Mouse (Mus musculus): Measurements from ENCODE around the gene Gadd45b.

Gene Gadd45b

GRCm38 (mm10) chr10:80909375-80910162 is 20.3 kb upstream of the Gadd45b start:
- DNase-seq (ENCODE audit: low read depth): no peak

- no peak for DNase-seq (ENCODE audit: low read depth)
Measured at GRCm38 (mm10) chr10:80911354-80911753, 18.5 kb upstream of the Gadd45b start.

DNA sequence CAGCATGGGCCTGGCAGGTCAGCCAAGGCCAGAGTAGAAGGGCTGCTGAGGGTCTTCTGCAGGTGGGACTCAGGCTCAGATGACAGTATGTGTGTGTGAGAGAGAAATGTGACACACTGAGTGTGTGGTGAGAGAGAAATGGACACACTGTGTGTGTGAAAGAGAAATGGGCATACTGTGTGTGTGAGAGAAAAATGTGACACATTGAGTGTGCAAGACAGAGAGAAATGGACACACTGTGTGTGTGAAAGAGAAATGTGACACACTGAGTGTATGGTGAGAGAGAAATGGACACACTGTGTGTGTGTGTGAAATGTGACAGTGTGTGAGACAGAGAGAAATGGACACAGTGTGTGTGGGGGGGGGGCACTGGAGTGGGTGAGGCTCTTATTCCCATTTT is 18.0 kb upstream of the Gadd45b start:
- DNase-seq (ENCODE audit: low read depth): no peak

DNA sequence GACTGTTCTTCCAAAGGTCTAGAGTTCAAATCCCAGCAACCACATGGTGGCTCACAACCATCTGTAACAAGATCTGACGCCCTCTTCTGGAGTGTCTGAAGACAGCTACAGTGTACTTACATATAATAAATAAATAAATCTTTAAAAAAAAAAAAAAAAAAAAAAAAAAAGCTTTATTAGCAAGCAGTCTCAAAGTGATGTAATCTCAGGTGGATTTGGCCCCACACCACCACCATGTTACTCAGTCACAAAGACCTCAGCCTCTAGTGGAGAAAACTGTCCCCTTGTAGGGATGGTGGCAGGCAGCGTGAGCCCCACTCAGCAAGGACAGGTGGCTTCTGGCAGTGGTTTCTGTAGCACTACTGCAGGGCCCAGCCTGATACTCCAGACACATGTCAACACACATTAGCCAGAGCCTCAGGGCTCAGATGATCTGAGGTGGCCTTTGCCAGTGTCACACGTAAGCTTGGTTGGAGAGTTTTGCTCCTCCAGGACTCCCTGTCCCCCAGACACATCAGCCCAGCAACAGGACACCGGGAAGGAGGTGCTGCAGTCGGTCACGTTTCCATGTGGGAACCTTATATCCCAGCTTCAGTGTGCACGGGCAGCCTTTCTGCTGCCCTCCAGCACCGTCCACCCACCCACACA is 16.4 kb upstream of the Gadd45b start:
- DNase-seq (ENCODE audit: low read depth): no peak

- DNase-seq (ENCODE audit: low read depth): no peak
Measured at GRCm38 (mm10) chr10:80914253-80914656, 15.6 kb upstream of the Gadd45b start.

DNA sequence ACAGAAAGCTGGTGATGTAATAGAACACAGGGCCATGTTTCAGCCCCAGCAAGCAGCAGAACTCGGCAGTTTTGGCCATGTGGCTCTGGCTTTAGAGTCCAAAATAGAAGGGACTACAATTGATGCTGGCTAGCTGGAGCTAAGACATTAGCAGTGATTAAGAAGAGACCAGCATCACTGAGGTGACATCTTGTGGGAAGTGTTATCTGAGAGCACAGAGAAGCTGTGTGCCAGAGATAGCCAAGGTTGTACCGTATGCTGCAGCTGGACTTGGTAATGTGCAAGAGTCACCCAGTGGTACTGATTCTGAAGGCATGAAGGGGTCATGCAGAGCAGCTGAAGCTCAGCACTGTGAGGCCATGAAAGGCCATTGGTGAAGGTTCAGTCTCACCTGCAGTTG is 14.6 kb upstream of the Gadd45b start:
- no peak for DNase-seq (ENCODE audit: low read depth)

- DNase-seq (ENCODE audit: low read depth): no peak
Measured at GRCm38 (mm10) chr10:80915736-80916135, 14.1 kb upstream of the Gadd45b start.

- DNase-seq (ENCODE audit: low read depth): no peak
Measured at GRCm38 (mm10) chr10:80917336-80917778, 12.5 kb upstream of the Gadd45b start.

- no peak for DNase-seq (ENCODE audit: low read depth)
Measured at GRCm38 (mm10) chr10:80917779-80918434, 12.0 kb upstream of the Gadd45b start, which contains the start of gene Lmnb2. TSS of gene Lmnb2 (minus strand) at chr10:80918245.

- no peak for DNase-seq (ENCODE audit: low read depth)
Measured at GRCm38 (mm10) chr10:80921923-80922322, 8.0 kb upstream of the Gadd45b start.

GRCm38 (mm10) chr10:80925472-80925871 is 4.4 kb upstream of the Gadd45b start:
- DNase-seq (ENCODE audit: low read depth): no peak

- peak; percentile 85 for DNase-seq (ENCODE audit: low read depth)
Measured at GRCm38 (mm10) chr10:80928586-80929298, 1.1 kb upstream of the Gadd45b start.

DNA sequence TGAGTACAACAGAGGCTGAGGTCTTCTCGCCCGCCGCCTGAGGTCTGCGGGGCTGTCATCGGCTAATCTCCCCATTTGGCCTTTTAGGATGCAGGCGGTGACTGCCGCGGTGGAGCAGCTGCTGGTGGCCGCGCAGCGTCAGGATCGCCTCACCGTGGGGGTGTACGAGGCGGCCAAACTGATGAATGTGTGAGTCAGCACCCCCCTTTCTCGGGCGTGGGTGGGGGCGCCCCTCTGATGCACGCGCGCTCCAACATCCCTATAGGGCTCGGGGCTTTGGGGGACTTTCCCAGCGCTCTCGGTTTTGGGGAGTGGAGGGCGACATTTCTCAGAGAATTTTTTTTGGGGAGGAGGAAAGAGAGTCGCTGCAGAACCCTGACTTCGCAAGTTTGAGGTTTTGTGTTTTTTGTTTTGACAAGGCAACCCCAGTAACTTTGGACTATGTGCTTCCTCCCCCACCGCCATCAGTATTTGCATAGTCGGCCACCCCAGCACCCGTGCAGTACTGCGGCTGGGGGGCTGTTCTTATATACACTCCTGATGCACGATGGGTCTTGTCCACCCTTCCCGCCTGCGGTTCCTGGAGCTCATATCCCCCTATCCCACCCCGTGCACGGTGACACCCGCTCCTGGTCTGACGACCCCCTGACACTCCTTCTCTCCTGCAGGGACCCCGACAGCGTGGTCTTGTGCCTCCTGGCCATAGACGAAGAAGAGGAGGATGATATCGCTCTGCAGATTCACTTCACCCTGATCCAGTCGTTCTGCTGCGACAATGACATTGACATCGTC is 684 bp downstream of the Gadd45b start:
- DNase-seq (ENCODE audit: low read depth): no peak

DNA sequence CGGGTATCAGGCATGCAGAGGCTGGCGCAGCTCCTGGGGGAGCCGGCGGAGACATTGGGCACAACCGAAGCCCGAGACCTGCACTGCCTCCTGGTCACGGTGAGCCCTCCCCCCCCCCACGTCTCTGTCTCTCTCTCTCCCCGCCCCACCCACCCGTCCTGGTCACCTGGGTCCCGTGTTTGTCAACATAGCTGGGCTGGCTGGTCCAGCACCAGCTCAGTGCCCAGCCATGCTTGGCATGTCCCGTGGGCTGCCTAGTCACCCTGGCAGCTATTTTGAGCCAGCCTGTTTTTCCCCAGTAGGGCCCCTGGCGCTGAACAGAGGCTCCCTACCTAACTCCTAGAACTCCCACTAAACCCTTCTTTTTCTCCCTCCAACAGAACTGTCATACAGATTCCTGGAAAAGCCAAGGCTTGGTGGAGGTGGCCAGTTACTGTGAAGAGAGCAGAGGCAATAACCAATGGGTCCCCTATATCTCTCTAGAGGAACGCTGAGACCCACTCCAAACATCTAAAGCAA is 1.3 kb downstream of the Gadd45b start:
- no peak for DNase-seq (ENCODE audit: low read depth)

- no peak for DNase-seq (ENCODE audit: low read depth)
Measured at GRCm38 (mm10) chr10:80931695-80932094, 1.8 kb downstream of the Gadd45b start.

GRCm38 (mm10) chr10:80932206-80932605 is 2.3 kb downstream of the Gadd45b start:
- DNase-seq (ENCODE audit: low read depth): no peak

DNA sequence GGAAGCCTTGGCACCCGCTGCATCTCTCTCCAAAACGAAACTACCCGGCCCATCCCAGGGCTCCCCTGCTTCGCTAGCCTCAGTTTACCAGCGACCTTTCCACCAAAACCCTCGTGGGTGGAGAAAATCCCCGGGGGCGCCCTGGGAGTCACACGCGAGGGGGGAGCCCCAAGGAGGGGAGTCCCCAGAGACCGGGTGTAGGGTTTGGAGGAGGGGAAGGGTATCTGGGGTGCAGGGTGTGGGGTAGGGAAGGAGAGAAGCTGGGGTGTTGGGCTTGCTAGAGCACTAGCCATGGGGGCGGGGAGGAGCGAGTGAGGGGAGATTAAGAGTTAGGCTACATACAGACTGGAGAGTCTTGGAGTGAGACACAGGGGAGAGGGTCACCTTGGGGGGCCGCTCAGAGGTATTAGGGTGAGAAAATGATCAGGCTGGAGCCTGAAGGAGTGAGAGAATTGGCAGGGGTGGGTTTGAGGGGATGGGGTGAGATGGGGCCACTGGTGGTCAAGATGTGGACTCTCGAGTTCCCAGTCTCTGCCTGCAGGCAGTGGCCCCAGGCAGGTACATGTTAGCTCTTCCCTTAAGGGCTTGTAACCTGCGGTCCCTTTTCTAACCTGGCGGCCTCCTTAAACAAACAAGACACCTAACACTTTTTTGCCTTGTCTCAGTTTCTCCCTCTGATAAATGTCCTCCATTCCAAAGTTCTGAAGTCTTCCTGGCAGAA is 3.0 kb downstream of the Gadd45b start:
- no peak for DNase-seq (ENCODE audit: low read depth)

DNA sequence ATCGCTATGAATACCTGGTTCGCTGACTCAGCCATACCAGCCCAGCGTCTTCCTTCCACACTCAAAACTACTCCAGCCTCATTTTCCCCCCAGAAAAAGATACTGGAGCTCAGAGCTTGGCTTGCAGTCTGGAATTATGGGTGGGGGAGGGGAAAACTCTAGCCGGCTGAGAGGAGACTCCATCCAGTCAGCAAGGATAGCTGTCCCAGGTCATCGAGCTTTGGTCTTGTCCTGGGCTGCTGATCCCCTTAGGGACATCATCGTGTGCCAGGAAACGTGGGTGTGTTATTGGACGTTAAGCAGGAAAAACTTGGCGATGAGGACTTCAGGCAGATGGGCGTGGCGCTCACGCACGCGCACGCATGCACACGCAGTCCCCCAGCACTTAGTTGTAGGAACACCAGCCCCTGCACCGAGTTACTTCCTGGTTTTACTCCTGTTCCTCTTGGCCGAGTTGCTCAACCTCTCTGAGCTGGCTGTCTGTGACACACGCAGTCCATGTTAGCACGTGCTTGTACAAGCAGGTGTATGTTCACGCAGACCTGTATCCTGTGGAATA is 3.6 kb downstream of the Gadd45b start:
- DNase-seq (ENCODE audit: low read depth): no peak

- no peak for DNase-seq (ENCODE audit: low read depth)
Measured at GRCm38 (mm10) chr10:80934136-80934985, 4.5 kb downstream of the Gadd45b start.
